Mouse (Mus musculus): ENCODE measurements at regions not wholly inside any gene's neighbourhood (a gene's known extent, or its start where the extent isn't known, plus 50 kb on each side); places are given as distances from the start of the nearest gene placed in this dataset.

DNA sequence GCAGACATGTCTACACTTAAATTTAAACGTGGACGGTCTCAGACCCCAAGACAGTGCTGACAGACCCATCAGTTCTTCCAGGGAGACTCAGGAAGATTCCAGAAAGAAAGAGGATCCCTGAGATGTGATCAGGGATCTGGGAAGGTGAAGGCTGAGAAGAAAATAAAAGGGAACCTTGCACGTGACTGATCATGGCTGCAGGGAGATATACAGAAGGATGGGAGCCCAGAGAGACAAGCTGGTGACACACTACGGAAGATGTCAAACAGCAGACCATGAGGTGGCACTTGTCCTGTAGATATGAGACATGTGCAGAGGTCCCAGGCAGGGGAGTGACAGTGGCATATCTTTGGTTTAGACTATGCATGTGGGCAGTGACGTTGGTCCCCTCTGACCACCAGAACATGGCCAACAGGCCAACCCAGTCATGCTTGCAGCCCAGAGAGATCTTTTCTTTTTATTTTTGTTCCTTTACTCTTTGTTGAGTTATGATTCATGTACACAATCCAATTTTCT, 231.5 kb downstream of the Rplp1 start:
- WGBS: 96% methylated on average over 5 of the region's 5 CpGs

DNA sequence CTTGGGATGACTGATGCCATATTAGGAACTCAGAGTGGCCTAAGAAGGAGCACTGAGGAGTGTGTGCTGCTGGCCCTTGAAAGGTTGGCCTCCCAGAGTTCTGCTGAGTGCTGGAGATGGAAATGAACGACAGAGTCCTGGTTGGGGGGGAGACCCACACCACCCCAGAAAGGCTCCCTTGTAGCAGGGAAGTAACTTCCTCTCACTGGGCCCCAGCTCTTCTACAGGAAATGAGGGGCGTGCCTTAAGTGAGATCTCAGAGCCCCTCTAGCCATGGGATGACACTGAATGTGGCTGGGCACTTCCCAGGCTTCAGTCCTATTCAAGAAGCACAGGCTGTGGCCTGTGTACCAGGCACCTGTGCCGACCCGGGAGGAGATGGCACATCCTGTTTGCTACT, 232.0 kb downstream of the Rplp1 start:
- H3K4me2 ChIP-seq (replicated peaks): no peak overlapping the region
- no peaks in the 10 kb centered on the region for H3K9me3 ChIP-seq
- H3K36me3 ChIP-seq: no peaks in the 10 kb centered on the region
- peaks cover 15% of the 10 kb centered on the region for H3K4me1 ChIP-seq (replicated peaks)
- H3K27me3 ChIP-seq: 0 out of 2 replicates have a peak, but pooled peaks cover 10% of the 10 kb centered on the region
- no peak overlapping the region for H3K27ac ChIP-seq
- H3K9ac ChIP-seq (replicated peaks): no peak overlapping the region
- ATAC-seq: no peak
- H3K4me3 ChIP-seq (replicated peaks): no peak overlapping the region
- 85% methylated on average over 4 of the region's 4 CpGs for WGBS

More for the DNA sequence above, 231.5 kb downstream of the Rplp1 start:
- no peak overlapping the region for H3K4me2 ChIP-seq (replicated peaks)
- peaks cover 13% of the 10 kb centered on the region for H3K4me1 ChIP-seq (replicated peaks)
- no peak overlapping the region for H3K27ac ChIP-seq
- 0 out of 2 replicates have a peak, but pooled peaks cover 13% of the 10 kb centered on the region for H3K27me3 ChIP-seq
- H3K9me3 ChIP-seq: no peaks in the 10 kb centered on the region
- no peaks in the 10 kb centered on the region for H3K36me3 ChIP-seq
- no peak for ATAC-seq
- H3K4me3 ChIP-seq (replicated peaks): no peak overlapping the region
- H3K9ac ChIP-seq (replicated peaks): no peak overlapping the region

GRCm38 (mm10) chr9:61681406-61681805, 232.9 kb downstream of the Rplp1 start:
- ATAC-seq: no peak
- Histone ChIP-seq H3K4me3 (replicated peaks) (no peak overlapping the region), H3K27me3 (0 out of 2 replicates have a peak, but pooled peaks cover 9% of the 10 kb centered on the region), H3K36me3 (no peaks in the 10 kb centered on the region), H3K27ac (no peak overlapping the region), H3K4me1 (replicated peaks) (peaks cover 16% of the 10 kb centered on the region), H3K4me2 (replicated peaks) (no peak overlapping the region), H3K9me3 (no peaks in the 10 kb centered on the region), H3K9ac (replicated peaks) (no peak overlapping the region)
- WGBS: 72% methylated on average over 5 of the region's 5 CpGs

- Histone ChIP-seq H3K4me2 (replicated peaks) (no peak overlapping the region), H3K9ac (replicated peaks) (no peak overlapping the region), H3K9me3 (no peaks in the 10 kb centered on the region), H3K4me1 (replicated peaks) (peaks cover 16% of the 10 kb centered on the region), H3K4me3 (replicated peaks) (no peak overlapping the region), H3K27me3 (0 out of 2 replicates have a peak, but pooled peaks cover 9% of the 10 kb centered on the region), H3K36me3 (no peaks in the 10 kb centered on the region), H3K27ac (no peak overlapping the region; the same call in 1 of the 2 replicates)
- WGBS: 39% methylated on average over 6 of the region's 6 CpGs
- no peak for ATAC-seq
Observed at GRCm38 (mm10) chr9:61680911-61681311, 233.4 kb downstream of the Rplp1 start.

DNA sequence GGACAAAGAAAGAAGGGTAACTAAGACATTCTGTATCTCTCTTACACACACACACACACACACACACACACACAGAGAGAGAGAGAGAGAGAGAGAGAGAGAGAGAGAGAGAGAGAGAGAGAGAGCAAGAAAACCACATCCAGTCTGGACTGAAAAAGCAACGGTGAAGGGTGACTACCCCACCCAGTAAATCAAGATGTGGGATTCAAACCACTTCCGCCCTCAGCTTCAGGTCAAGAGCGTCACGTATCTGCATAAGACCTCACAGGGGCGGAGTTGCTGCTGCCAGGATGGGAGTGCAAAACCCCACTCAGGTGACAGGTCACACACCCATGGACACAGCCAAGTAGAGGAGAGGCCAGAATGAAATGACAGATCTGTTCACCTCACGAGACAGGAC, 234.7 kb downstream of the Rplp1 start:
- Histone ChIP-seq H3K4me1 (replicated peaks) (peaks cover 16% of the 10 kb centered on the region), H3K4me2 (replicated peaks) (no peak overlapping the region)
- ATAC-seq: no peak

DNA sequence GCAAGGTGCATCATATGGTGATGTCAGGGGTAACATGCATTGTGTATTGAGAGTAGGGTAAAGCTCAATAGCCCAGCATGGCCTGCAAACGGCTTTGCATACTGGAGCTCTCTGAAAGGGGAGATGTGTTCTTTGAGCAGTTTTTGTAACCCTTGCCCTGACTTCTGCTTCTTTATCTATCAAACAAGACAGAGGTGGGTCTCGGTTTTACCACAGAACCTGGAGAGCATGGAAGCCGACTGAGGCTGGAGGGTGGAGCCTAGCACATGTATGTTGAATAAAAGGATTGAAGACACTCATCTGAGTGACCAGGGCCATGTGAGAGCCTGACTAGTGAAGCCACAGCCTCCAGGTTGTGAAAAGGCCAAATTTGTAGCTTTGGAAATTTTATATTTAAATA, 236.7 kb downstream of the Rplp1 start:
- Histone ChIP-seq H3K36me3 (no peaks in the 10 kb centered on the region), H3K27me3 (0 out of 2 replicates have a peak, but pooled peaks cover 4% of the 10 kb centered on the region), H3K9ac (replicated peaks) (no peak overlapping the region), H3K9me3 (no peaks in the 10 kb centered on the region), H3K4me3 (replicated peaks) (no peak overlapping the region), H3K4me1 (replicated peaks) (peaks cover 16% of the 10 kb centered on the region), H3K4me2 (replicated peaks) (no peak overlapping the region), H3K27ac (no peak overlapping the region)
- ATAC-seq: no peak
- WGBS: 72% methylated on average over 3 of the region's 3 CpGs

More for the DNA sequence above, 234.7 kb downstream of the Rplp1 start:
- Histone ChIP-seq H3K27me3 (0 out of 2 replicates have a peak, but pooled peaks cover 9% of the 10 kb centered on the region), H3K4me3 (replicated peaks) (no peak overlapping the region), H3K9me3 (no peaks in the 10 kb centered on the region), H3K9ac (replicated peaks) (no peak overlapping the region), H3K27ac (no peak overlapping the region), H3K36me3 (no peaks in the 10 kb centered on the region)
- 88% methylated on average over 6 of the region's 6 CpGs for WGBS

DNA sequence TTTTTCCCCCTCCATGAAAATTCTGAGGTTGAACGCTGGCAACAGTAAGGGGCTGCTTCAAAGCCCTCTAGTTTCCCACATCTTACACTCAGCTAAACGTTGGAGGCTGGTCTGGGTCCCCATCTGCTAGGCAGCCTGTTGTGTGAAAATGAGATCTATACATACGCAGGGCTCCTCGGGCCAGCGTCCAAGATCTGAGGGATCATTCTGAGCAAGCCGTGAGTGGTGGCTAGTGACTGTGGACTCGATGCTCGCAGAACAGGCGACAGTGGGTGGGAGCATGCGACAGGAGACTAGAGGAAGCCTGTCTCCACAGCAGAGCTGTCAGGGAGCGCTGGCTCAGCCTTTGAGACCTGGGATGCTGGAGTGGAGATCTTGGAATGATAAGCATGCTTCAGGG, 237.3 kb downstream of the Rplp1 start:
- Histone ChIP-seq H3K27ac (no peak overlapping the region), H3K36me3 (no peaks in the 10 kb centered on the region), H3K27me3 (no peaks in the 10 kb centered on the region), H3K4me3 (replicated peaks) (no peak overlapping the region), H3K4me2 (replicated peaks) (no peak overlapping the region), H3K9ac (replicated peaks) (no peak overlapping the region), H3K9me3 (no peaks in the 10 kb centered on the region), H3K4me1 (replicated peaks) (peaks cover 16% of the 10 kb centered on the region)
- ATAC-seq: no peak
- 71% methylated on average over 11 of the region's 11 CpGs for WGBS

DNA sequence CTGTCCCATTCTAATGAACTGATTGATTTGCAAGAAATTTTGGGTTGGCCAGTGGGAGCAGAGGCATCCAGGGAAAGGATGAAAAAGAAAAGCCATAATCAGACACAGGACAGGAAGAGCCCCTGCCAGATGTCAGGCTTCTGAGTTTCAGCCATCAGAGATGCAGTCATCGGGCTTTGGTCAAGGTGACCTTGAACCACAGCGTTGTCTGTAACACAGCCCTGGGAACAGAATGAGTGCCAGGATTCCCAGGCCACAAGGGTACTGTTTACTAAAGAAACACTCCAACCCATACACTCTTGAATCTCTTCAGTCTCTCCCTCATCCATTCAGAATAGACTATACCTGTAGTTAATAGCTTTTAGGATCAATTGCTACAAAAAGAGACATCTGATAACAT, 239.0 kb downstream of the Rplp1 start:
- Histone ChIP-seq H3K27me3 (no peaks in the 10 kb centered on the region), H3K4me1 (replicated peaks) (peaks cover 5% of the 10 kb centered on the region), H3K9me3 (no peaks in the 10 kb centered on the region), H3K36me3 (no peaks in the 10 kb centered on the region), H3K27ac (no peak overlapping the region), H3K4me2 (replicated peaks) (no peak overlapping the region), H3K9ac (replicated peaks) (no peak overlapping the region), H3K4me3 (replicated peaks) (no peak overlapping the region)
- 84% methylated on average over 2 of the region's 2 CpGs for WGBS
- ATAC-seq: no peak

GRCm38 (mm10) chr9:61673575-61674203, 240.7 kb downstream of the Rplp1 start:
- H3K27me3 ChIP-seq: no peaks in the 10 kb centered on the region
- 74% methylated on average over 16 of the region's 16 CpGs for WGBS
- H3K36me3 ChIP-seq: no peaks in the 10 kb centered on the region
- no peak overlapping the region for H3K9ac ChIP-seq (replicated peaks)
- H3K9me3 ChIP-seq: no peaks in the 10 kb centered on the region
- no peak overlapping the region for H3K4me3 ChIP-seq (replicated peaks)
- no peak overlapping the region for H3K4me2 ChIP-seq (replicated peaks)
- H3K27ac ChIP-seq: no peak overlapping the region
- ATAC-seq: no peak
- peaks cover 4% of the 10 kb centered on the region; the same call in 1 of the 2 replicates for H3K4me1 ChIP-seq (replicated peaks)

DNA sequence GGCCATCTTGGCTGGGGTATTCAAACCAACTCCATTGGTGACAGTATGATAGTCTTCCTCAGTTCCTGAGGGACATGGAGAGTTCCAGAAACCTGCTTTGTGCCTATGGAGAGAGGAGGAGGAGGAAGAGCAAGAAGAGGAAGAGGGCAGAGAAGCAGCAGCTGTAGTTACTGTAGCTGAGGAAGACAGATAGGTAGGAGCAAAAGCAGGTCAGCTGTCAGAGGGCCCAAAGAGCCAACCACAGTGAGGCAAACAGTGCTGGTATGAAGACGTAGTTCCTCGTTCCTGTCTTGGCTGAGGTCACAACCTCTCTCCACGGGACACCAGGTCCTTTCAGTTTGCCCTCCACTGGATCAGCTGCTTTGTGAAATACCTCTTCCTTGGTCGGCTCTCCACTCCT, 243.4 kb downstream of the Rplp1 start:
- H3K4me3 ChIP-seq (replicated peaks): no peak overlapping the region
- no peaks in the 10 kb centered on the region; the same call in 1 of the 2 replicates for H3K4me1 ChIP-seq (replicated peaks)
- no peaks in the 10 kb centered on the region for H3K27me3 ChIP-seq
- 68% methylated on average over 4 of the region's 4 CpGs for WGBS
- no peaks in the 10 kb centered on the region for H3K36me3 ChIP-seq
- no peak overlapping the region for H3K9ac ChIP-seq (replicated peaks)
- H3K9me3 ChIP-seq: no peaks in the 10 kb centered on the region
- no peak for ATAC-seq
- H3K27ac ChIP-seq: no peak overlapping the region
- H3K4me2 ChIP-seq (replicated peaks): no peak overlapping the region

- WGBS: 45% methylated on average over 10 of the region's 10 CpGs
- no peaks in the 10 kb centered on the region for H3K9me3 ChIP-seq
- no peak for ATAC-seq
- no peaks in the 10 kb centered on the region; the same call in 1 of the 2 replicates for H3K4me1 ChIP-seq (replicated peaks)
- H3K4me3 ChIP-seq (replicated peaks): no peak overlapping the region
- no peaks in the 10 kb centered on the region for H3K27me3 ChIP-seq
- H3K4me2 ChIP-seq (replicated peaks): no peak overlapping the region
- no peak overlapping the region for H3K9ac ChIP-seq (replicated peaks)
- no peaks in the 10 kb centered on the region for H3K36me3 ChIP-seq
- H3K27ac ChIP-seq: no peak overlapping the region
Observed at GRCm38 (mm10) chr9:61669729-61670520, 244.4 kb downstream of the Rplp1 start.

GRCm38 (mm10) chr9:61668723-61669122, 245.6 kb downstream of the Rplp1 start:
- Histone ChIP-seq H3K27ac (no peak overlapping the region), H3K4me3 (replicated peaks) (no peak overlapping the region), H3K9ac (replicated peaks) (no peak overlapping the region), H3K4me1 (replicated peaks) (no peaks in the 10 kb centered on the region; the same call in 1 of the 2 replicates), H3K9me3 (no peaks in the 10 kb centered on the region), H3K27me3 (no peaks in the 10 kb centered on the region), H3K36me3 (no peaks in the 10 kb centered on the region), H3K4me2 (replicated peaks) (no peak overlapping the region)
- no peak for ATAC-seq
- WGBS: 79% methylated on average over 8 of the region's 8 CpGs
